Mouse (Mus musculus) lung, postnatal 0 days (tissue): ENCODE data around the gene Tmprss5. TPM values are rescaled to one million over a fixed set of nuclear protein-coding genes. Genes with fewer than 3 reads are reported as not detected.

Experiments used
- ATAC-seq: fragments of 200-750 bp; cut with Nextera tagmentation; 2 replicates; pipeline ENCODE4 v1.8.0; 2017; ENCODE audit warnings: moderate library complexity
- DNase-seq: peaks from one replicate; pipeline ENCODE4 v3.0.0-alpha.2; 2016; ENCODE audit warnings: low spot score
- H3K27ac ChIP-seq: fragments of 300-500 bp; sonication (generic); 2 replicates; pipeline ENCODE4 v1.5.1; 2014; ENCODE audit warnings: antibody characterized with exemption, mild to moderate bottlenecking, low read length, mixed read lengths
- H3K27me3 ChIP-seq: fragments of 300-500 bp; sonication (generic); replicated peaks from 2 replicates; pipeline ENCODE4 v1.6.1; 2014; ENCODE audit warnings: low read length, mixed read lengths; ENCODE audit not compliant: insufficient read depth
- H3K36me3 ChIP-seq: fragments of 300-500 bp; sonication (generic); 2 replicates; pipeline ENCODE4 v1.6.1; 2014; ENCODE audit warnings: low read length, mixed read lengths; ENCODE audit not compliant: insufficient read depth
- H3K4me1 ChIP-seq: fragments of 300-500 bp; sonication (generic); 2 replicates; pipeline ENCODE4 v1.6.1; 2014; ENCODE audit warnings: antibody characterized with exemption, low read depth, low read length, mixed read lengths; ENCODE audit not compliant: insufficient read depth
- H3K4me2 ChIP-seq: fragments of 300-500 bp; sonication (generic); replicated peaks from 2 replicates; pipeline ENCODE4 v1.6.1; 2014; ENCODE audit warnings: low read depth, mild to moderate bottlenecking, low read length, moderate library complexity, mixed read lengths
- H3K4me3 ChIP-seq: fragments of 300-500 bp; sonication (generic); 2 replicates; pipeline ENCODE4 v1.5.1; 2014; ENCODE audit warnings: low read depth, low read length
- H3K9ac ChIP-seq: fragments of 300-500 bp; sonication (generic); replicated peaks from 2 replicates; pipeline ENCODE4 v1.6.1; 2014; ENCODE audit warnings: low read depth, mild to moderate bottlenecking
- H3K9me3 ChIP-seq: fragments of 300-500 bp; sonication (generic); 2 replicates; pipeline ENCODE4 v1.6.1; 2016; ENCODE audit warnings: low read length, mixed read lengths
- CTCF ChIP-seq: IDR thresholded peaks from 2 replicates; pipeline ENCODE4 v1.5.1; 2016; ENCODE audit warnings: antibody characterized with exemption, mild to moderate bottlenecking
- EP300 ChIP-seq: IDR thresholded peaks from 2 replicates; pipeline ENCODE4 v1.6.1; 2016; ENCODE audit warnings: antibody characterized with exemption, mild to moderate bottlenecking, control low read depth
- WGBS: fragments of 180-500 bp; shearing (Covaris S2); extraction: QIAGEN DNeasy Blood & Tissue Kit; methylation state at CpG from one replicate; pipeline ENCODE4 v1.1.7; 2014; 5-methylcytosine and 5-hydroxymethylcytosine counted together
- polyA plus RNA-seq: library from polyadenylated mRNA; unstranded; fragments of >200 nt; fragmentation: Nextera tagmentation; extraction: Ambion mirVana; gene quantifications from 2 replicates; pipeline ENCODE4 v1.2.1, GENCODE M21; 2015

Gene Tmprss5
- polyA plus RNA-seq: 0.11 and 0.19 TPM in 2 replicates

DNA sequence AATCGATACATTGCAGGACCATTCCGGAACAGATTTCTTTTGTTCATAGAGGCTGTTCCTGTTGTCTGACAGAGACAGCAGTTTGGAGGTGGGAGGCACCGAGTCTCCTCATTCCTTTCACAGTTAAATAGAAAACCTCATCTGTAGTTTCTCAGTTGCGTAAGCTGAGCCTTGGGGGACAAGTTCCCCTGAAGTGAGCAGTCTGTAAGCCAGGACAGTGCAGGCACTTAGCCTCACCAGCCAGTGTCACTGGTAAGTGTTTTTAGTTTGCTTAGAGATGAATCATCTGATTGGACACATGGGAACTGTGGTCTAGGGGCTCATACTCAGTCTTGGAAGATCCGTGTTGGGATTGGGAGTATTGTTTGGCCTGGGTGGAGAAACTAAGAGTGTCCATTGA is at the start of gene Tmprss5:
Gene Tmprss5 (plus strand): TSS at position 154 of the 400 bp plus-strand sequence.
- Histone ChIP-seq H3K36me3 (peaks cover 5% of the 10 kb centered on the region; the same call in 1 of the 2 replicates), H3K9me3 (no peaks in the 10 kb centered on the region), H3K27me3 (no peaks in the 10 kb centered on the region), H3K9ac (no peak within 1 kb of the TSS), H3K4me1 (no peaks in the 10 kb centered on the region), H3K4me3 (no peak within 1 kb of the TSS), H3K27ac (no peak within 1 kb of the TSS), H3K4me2 (no peak within 1 kb of the TSS)
- DNase-seq: no peak
- ATAC-seq: no peak
- WGBS: 65% methylated on average over 5 of the region's 5 CpGs
- no peak for TF ChIP-seq EP300
- no peak for TF ChIP-seq CTCF

- DNase-seq (no peak), ATAC-seq (no peak)
- Histone ChIP-seq H3K4me2 (no peak overlapping the region), H3K27me3 (no peaks in the 10 kb centered on the region), H3K36me3 (peaks cover 15% of the 10 kb centered on the region; the same call in 1 of the 2 replicates), H3K9me3 (no peaks in the 10 kb centered on the region), H3K4me1 (no peaks in the 10 kb centered on the region), H3K9ac (no peak overlapping the region), H3K27ac (no peak overlapping the region), H3K4me3 (no peak overlapping the region)
- WGBS: 94% methylated on average over 4 of the region's 4 CpGs
- no peak for TF ChIP-seq CTCF
- no peak for TF ChIP-seq EP300
Observed at GRCm38 (mm10) chr9:49034764-49035163, 46.3 kb upstream of the Tmprss5 start.

DNA sequence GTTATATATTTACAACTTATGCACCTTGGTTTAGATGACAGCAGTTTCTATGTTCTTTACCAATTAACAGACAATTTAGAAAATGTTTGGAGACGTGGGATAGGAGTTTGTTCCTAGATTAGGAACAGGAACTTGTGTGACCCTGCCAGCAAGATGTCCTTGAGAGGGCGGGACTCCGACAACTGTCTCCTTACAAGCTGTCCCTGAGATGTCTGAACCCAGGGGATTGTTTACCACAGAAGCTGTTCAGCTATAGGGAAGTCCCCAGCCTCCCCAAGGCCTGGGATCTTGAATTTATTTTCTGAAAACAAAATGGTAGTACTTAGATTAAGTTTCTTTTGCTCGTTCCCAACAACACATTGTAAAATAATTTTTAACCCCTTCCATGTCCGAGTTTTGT is 30.2 kb upstream of the Tmprss5 start:
- Histone ChIP-seq H3K9ac (no peak overlapping the region), H3K27ac (no peak overlapping the region), H3K36me3 (no peaks in the 10 kb centered on the region), H3K4me1 (no peaks in the 10 kb centered on the region), H3K27me3 (no peaks in the 10 kb centered on the region), H3K9me3 (no peaks in the 10 kb centered on the region), H3K4me2 (no peak overlapping the region), H3K4me3 (no peak overlapping the region)
- DNase-seq (no peak), ATAC-seq (no peak)
- 55% methylated on average over 5 of the region's 5 CpGs for WGBS
- TF ChIP-seq EP300 (no peak), CTCF (no peak)

GRCm38 (mm10) chr9:49051349-49051748 is 29.7 kb upstream of the Tmprss5 start:
- peak; percentile 76 for DNase-seq
- H3K27ac ChIP-seq: no peak overlapping the region
- H3K36me3 ChIP-seq: no peaks in the 10 kb centered on the region
- TF ChIP-seq CTCF: peak; percentile 85
- no peak for TF ChIP-seq EP300
- no peak overlapping the region for H3K9ac ChIP-seq
- H3K9me3 ChIP-seq: no peaks in the 10 kb centered on the region
- ATAC-seq: no peak
- no peaks in the 10 kb centered on the region for H3K27me3 ChIP-seq
- no peaks in the 10 kb centered on the region; the same call in 1 of the 2 replicates for H3K4me1 ChIP-seq
- H3K4me2 ChIP-seq: no peak overlapping the region
- 8% methylated on average over 5 of the region's 5 CpGs for WGBS
- no peak overlapping the region for H3K4me3 ChIP-seq

- Histone ChIP-seq H3K27me3 (no peaks in the 10 kb centered on the region), H3K9ac (no peak overlapping the region), H3K4me2 (no peak overlapping the region), H3K9me3 (no peaks in the 10 kb centered on the region), H3K27ac (no peak overlapping the region), H3K4me1 (no peaks in the 10 kb centered on the region; the same call in 1 of the 2 replicates), H3K36me3 (peaks cover 4% of the 10 kb centered on the region), H3K4me3 (no peak overlapping the region)
- no peak for ATAC-seq
- WGBS: 74% methylated on average over 3 of the region's 3 CpGs
- no peak for TF ChIP-seq CTCF
- no peak for TF ChIP-seq EP300
- DNase-seq: no peak
Observed at GRCm38 (mm10) chr9:49054028-49054427, 27.0 kb upstream of the Tmprss5 start.

DNA sequence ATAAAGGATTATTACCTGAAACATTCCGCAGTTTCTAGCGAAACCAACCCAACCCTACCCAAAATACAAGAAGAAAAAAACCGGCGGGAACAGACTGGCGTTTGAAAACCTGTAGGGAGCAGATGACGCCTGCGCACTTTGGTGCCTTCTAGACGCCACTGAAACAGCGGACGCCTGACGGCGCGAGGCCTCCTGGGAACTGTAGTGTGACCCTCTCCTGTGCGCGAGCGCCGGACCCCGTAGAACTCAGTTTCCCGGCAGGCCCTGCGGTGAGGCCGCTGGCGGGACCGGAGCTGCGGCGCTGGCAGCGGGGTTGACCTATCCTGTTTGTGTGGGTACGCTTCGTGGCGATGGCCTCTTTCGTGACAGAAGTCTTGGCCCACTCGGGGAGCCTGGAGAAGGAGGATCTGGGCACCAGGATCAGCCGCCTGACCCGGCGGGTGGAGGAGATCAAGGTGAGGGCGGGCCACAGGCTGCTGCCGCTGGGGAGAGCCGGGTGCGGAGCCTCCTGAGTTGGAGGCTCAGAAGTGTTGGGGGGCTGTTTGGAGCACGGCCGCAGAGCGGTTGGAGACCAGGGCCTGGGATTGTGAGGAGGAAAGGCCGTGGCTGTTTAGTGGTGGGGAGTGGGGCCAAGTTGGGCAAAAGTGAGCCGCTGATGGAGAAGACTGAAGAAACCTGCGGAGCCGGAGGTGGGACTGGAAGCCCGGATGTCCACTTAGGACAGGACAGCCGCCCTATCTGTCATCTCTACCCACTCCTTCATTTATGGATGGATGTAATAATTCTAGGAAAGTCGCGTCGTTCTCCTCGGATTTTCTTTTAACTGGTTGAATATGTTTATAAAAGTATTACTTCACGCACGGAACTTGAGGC is 25.5 kb upstream of the Tmprss5 start, which contains the start of gene Zw10:
Gene Zw10 (plus strand): TSS at position 281 of the 873 bp plus-strand sequence.
- Histone ChIP-seq H3K27me3 (no peaks in the 10 kb centered on the region), H3K4me3 (peak within 1 kb of the TSS; percentile 88), H3K9me3 (no peaks in the 10 kb centered on the region), H3K4me1 (no peaks in the 10 kb centered on the region; the same call in 1 of the 2 replicates), H3K9ac (peak within 1 kb of the TSS; percentile 76), H3K4me2 (peak within 1 kb of the TSS; percentile 78), H3K36me3 (peaks cover 4% of the 10 kb centered on the region), H3K27ac (peak within 1 kb of the TSS; percentile 69)
- no peak for TF ChIP-seq CTCF
- WGBS: 1% methylated on average over 52 of the region's 53 CpGs
- ATAC-seq (peak; percentile 99), DNase-seq (peak; percentile 98)
